Mouse (Mus musculus) forebrain, embryonic 13.5 days (tissue): ENCODE results near the gene Nelfb. TPM values are rescaled to one million over a fixed set of nuclear protein-coding genes. Genes with fewer than 3 reads are reported as not detected.

ENCODE experiments used
- ATAC-seq: fragments of 200-750 bp; cut with Nextera tagmentation; 2 replicates; pipeline ENCODE4 v1.8.0; 2017
- H3K27ac ChIP-seq: fragments of 300-500 bp; sonication (generic); 2 replicates; pipeline ENCODE4 v1.5.1; 2015; ENCODE audit warnings: inconsistent platforms, mild to moderate bottlenecking, moderate library complexity
- H3K27me3 ChIP-seq: fragments of 300-500 bp; sonication (generic); 2 replicates; pipeline ENCODE4 v1.6.1; 2015; ENCODE audit warnings: mild to moderate bottlenecking, inconsistent platforms
- H3K36me3 ChIP-seq: fragments of 300-500 bp; sonication (generic); 2 replicates; pipeline ENCODE4 v1.6.1; 2015; ENCODE audit warnings: mild to moderate bottlenecking, inconsistent platforms; ENCODE audit not compliant: poor library complexity, severe bottlenecking
- H3K4me1 ChIP-seq: fragments of 300-500 bp; sonication (generic); 2 replicates; pipeline ENCODE4 v1.6.1; 2015; ENCODE audit warnings: inconsistent platforms
- H3K4me2 ChIP-seq: fragments of 300-500 bp; sonication (generic); 2 replicates; pipeline ENCODE4 v1.6.1; 2015; ENCODE audit warnings: inconsistent platforms, mild to moderate bottlenecking, moderate library complexity
- H3K4me3 ChIP-seq: fragments of 300-500 bp; sonication (generic); 2 replicates; pipeline ENCODE4 v1.5.1; 2015; ENCODE audit warnings: mild to moderate bottlenecking, inconsistent platforms
- H3K9ac ChIP-seq: fragments of 300-500 bp; sonication (generic); 2 replicates; pipeline ENCODE4 v1.6.1; 2015; ENCODE audit warnings: mild to moderate bottlenecking, inconsistent platforms
- H3K9me3 ChIP-seq: fragments of 300-500 bp; sonication (generic); replicated peaks from 2 replicates; pipeline ENCODE4 v1.6.1; 2016; ENCODE audit warnings: inconsistent platforms
- WGBS: fragments of 180-500 bp; shearing (Covaris S2); methylation state at CpG from one replicate; pipeline ENCODE4 v1.1.7; 2015; 5-methylcytosine and 5-hydroxymethylcytosine counted together
- polyA plus RNA-seq: library from polyadenylated mRNA; unstranded; fragments of >200 nt; fragmentation: Nextera tagmentation; extraction: Ambion mirVana; gene quantifications from 2 replicates; pipeline ENCODE4 v1.2.1, GENCODE M21; 2015

The Nelfb gene
- polyA plus RNA-seq, 1 experiment from 2014 or later = 95.4 TPM

DNA sequence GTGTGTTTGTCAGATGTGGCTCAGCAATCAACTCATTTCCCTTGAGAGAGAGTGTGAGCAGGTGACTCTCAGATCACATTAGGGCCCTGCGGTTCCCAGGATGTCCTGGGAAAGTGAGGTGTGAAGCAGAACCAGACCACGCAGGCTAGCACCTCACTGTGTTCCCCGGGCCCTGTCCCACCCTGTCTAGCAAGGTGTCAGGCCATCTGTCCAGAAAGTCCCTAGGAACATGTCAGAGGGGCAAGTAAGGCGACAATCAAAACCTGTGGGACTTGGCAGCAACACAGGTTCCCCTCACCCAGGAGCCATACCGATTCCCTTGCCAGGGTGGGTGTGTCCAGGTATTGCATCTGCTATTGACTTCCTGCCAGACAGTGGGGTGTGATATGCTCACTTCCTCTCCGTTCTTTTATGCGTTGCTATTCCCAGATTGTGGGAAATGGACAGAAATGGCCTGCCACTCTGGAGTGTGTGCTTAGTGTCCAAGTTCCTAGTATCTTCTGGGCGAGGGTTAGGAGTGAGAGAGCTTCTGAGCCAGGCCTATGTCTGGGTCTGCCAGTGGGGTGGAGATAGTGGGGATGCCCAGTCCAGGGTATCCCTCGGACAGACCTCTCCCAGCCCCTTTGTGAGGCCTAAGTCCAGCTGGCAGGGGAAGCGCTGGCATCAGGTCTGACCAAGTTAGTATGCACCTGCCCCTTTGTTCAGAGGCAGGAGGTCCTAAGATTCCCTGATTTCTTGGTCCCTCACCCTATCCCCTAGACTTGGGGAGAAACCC is 40.8 kb downstream of the Nelfb start:
- Histone ChIP-seq H3K4me3 (no peak overlapping the region), H3K4me1 (peaks cover 60% of the 10 kb centered on the region), H3K27ac (peak overlapping the region; percentile 33; the same call in 1 of the 2 replicates), H3K9me3 (no peaks in the 10 kb centered on the region), H3K4me2 (no peak overlapping the region), H3K27me3 (no peaks in the 10 kb centered on the region), H3K36me3 (no peaks in the 10 kb centered on the region), H3K9ac (no peak overlapping the region)
- 68% methylated on average over 10 of the region's 10 CpGs for WGBS
- no peak; the same call in 1 of the 2 replicates for ATAC-seq

DNA sequence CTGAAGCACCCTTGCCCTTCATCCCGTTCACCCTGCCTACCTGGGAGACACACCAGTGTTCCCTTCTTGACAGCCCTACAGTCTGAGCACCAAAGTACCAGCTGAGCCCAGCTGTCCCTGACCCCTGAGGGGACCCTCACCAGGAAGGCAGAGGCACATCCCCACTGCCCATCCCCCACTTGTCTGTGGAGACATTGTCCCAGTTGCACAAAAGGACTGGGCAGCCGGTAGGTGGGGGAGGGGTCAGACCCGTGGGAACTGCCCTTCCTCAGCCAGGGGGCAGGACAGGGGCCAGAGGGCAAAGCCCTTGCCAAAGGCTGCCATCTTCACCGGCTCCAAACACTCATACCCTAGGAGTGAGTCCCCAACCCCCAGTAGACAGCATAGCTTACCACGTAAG is 41.5 kb downstream of the Nelfb start:
- H3K9me3 ChIP-seq = no peaks in the 10 kb centered on the region
- H3K27ac ChIP-seq = peak overlapping the region; percentile 33
- H3K4me3 ChIP-seq = no peak overlapping the region
- no peak overlapping the region for H3K4me2 ChIP-seq
- H3K36me3 ChIP-seq = no peaks in the 10 kb centered on the region
- WGBS = 11% methylated on average over 5 of the region's 5 CpGs
- peaks cover 53% of the 10 kb centered on the region for H3K4me1 ChIP-seq
- no peak for ATAC-seq
- H3K9ac ChIP-seq = no peak overlapping the region
- no peaks in the 10 kb centered on the region for H3K27me3 ChIP-seq

GRCm38 (mm10) chr2:25168665-25168978 is 42.7 kb downstream of the Nelfb start:
- H3K4me2 ChIP-seq = peak overlapping the region; percentile 79
- no peaks in the 10 kb centered on the region for H3K27me3 ChIP-seq
- H3K9me3 ChIP-seq = no peaks in the 10 kb centered on the region
- H3K36me3 ChIP-seq = no peaks in the 10 kb centered on the region
- H3K27ac ChIP-seq = peak overlapping the region; percentile 89
- H3K9ac ChIP-seq = peak overlapping the region; percentile 71
- H3K4me1 ChIP-seq = peaks cover 56% of the 10 kb centered on the region
- peak overlapping the region; percentile 48 for H3K4me3 ChIP-seq
- WGBS = 5% methylated on average over 2 of the region's 2 CpGs
- ATAC-seq = no peak

GRCm38 (mm10) chr2:25167919-25168664 is 43.2 kb downstream of the Nelfb start:
- H3K27ac ChIP-seq = peak overlapping the region; percentile 89
- peak overlapping the region; percentile 79 for H3K4me2 ChIP-seq
- peaks cover 61% of the 10 kb centered on the region for H3K4me1 ChIP-seq
- peak overlapping the region; percentile 48 for H3K4me3 ChIP-seq
- H3K36me3 ChIP-seq = no peaks in the 10 kb centered on the region
- no peaks in the 10 kb centered on the region for H3K9me3 ChIP-seq
- peak overlapping the region; percentile 71 for H3K9ac ChIP-seq
- peak; percentile 78 for ATAC-seq
- H3K27me3 ChIP-seq = no peaks in the 10 kb centered on the region
- under 1% methylated on average over 35 of the region's 41 CpGs for WGBS

- 21% methylated on average over 4 of the region's 4 CpGs for WGBS
- ATAC-seq = peak; percentile 42
- peak overlapping the region; percentile 79 for H3K4me2 ChIP-seq
- peak overlapping the region; percentile 48 for H3K4me3 ChIP-seq
- no peaks in the 10 kb centered on the region for H3K36me3 ChIP-seq
- peak overlapping the region; percentile 71 for H3K9ac ChIP-seq
- H3K27ac ChIP-seq = peak overlapping the region; percentile 89
- no peaks in the 10 kb centered on the region for H3K27me3 ChIP-seq
- H3K4me1 ChIP-seq = peaks cover 62% of the 10 kb centered on the region
- no peaks in the 10 kb centered on the region for H3K9me3 ChIP-seq
Observed at GRCm38 (mm10) chr2:25167481-25167880, 43.8 kb downstream of the Nelfb start.

DNA sequence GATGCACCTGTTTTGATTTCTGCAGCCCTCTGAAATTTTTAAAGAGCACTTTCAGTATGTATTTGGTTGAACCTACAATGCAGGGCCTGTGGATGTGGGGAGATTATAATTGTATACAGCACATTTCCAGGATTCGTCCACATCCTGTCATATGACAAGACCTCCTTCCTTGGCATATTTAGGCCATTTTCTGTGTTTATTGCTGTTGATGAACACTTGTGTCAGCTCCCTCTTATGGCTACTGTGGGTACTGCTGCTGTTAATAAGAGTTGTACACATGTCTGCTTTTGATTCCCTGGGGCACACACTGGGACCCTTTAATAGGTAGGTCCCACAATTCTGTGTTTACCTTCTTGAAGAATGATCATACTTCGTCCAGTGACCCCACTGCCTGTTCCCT is 53.6 kb downstream of the Nelfb start:
- no peak for ATAC-seq
- Histone ChIP-seq H3K4me3 (no peak overlapping the region), H3K27ac (no peak overlapping the region), H3K4me2 (no peak overlapping the region), H3K27me3 (no peaks in the 10 kb centered on the region), H3K9me3 (no peaks in the 10 kb centered on the region), H3K36me3 (no peaks in the 10 kb centered on the region), H3K9ac (no peak overlapping the region), H3K4me1 (no peaks in the 10 kb centered on the region)
- WGBS = 46% methylated on average over 2 of the region's 2 CpGs

DNA sequence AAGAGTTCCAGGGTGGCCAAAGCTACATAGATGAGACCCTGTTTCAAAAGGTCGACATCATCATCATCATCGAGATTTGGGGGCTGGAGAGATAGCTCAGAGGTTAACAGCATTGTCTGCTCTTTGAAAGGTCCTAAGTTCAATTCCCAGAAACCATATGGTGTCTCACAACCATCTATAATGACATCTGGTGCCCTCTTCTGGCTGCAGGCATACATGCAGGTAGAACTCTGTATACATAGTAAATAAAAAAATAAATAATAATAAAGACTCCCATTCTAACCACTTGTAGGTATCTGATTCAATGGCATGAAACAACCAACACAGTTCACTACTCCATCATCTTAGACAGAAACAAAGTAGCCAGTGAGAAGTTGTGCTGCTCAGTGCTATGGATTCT is 54.3 kb downstream of the Nelfb start:
- H3K9ac ChIP-seq = no peak overlapping the region
- H3K4me2 ChIP-seq = no peak overlapping the region
- H3K9me3 ChIP-seq = no peaks in the 10 kb centered on the region
- H3K4me1 ChIP-seq = no peaks in the 10 kb centered on the region
- H3K4me3 ChIP-seq = no peak overlapping the region
- H3K27ac ChIP-seq = no peak overlapping the region
- WGBS = 42% methylated on average over 2 of the region's 2 CpGs
- H3K27me3 ChIP-seq = no peaks in the 10 kb centered on the region
- H3K36me3 ChIP-seq = no peaks in the 10 kb centered on the region
- no peak for ATAC-seq

DNA sequence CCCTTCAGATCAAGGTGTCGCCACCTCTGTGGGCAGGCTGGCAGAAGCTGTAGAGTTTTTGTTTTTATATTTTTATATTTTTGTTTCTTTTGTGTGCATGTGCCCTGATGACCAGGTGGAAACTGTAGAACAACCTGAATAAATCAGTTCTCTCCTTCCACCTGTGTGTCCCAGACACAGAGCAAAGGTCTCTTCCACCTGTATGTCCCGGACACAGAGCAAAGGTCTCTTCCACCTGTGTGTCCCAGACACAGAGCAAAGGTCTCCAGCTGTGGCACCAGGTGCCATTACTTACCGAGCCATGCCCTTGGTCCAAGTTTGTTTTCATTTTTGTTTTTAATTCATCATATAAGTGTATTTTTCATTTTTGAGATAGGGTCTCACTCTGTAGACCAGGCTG is 55.1 kb downstream of the Nelfb start:
- no peak overlapping the region for H3K9ac ChIP-seq
- no peaks in the 10 kb centered on the region for H3K4me1 ChIP-seq
- no peak for ATAC-seq
- H3K27me3 ChIP-seq = no peaks in the 10 kb centered on the region
- no peaks in the 10 kb centered on the region for H3K9me3 ChIP-seq
- 94% methylated on average over 3 of the region's 3 CpGs for WGBS
- H3K4me2 ChIP-seq = no peak overlapping the region
- H3K27ac ChIP-seq = no peak overlapping the region
- no peaks in the 10 kb centered on the region for H3K36me3 ChIP-seq
- H3K4me3 ChIP-seq = no peak overlapping the region

DNA sequence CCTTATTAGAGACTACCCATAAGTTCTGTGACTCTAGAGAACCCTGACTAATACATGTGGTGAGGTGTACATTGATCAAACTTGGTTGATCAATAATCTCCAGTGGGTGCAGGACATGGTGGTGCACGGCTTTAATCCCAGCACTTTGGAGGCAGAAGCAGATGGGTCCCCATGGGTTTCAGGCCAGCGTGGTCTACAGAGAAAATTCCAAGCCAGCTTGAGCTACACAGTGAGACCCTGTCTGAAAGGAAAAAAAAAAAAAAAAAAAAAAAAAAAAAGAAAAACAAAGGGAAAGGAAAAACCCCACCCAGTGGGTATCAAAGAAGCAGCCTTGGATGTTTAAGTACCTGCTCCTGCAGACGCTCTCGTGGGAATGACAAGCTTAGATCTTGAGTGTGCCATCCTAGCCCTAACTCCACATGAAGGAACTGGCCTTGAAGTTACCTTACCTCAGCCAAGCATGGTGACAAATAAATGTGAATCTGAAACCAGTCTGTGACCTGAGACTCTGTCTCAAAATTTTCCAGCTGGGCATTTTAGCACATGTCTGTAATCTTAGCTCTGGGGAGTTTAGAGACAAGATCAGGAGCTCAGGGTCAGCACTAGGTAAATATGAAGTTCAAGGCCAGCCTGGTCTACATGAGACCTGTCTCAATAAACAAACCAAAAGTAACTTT is 59.9 kb downstream of the Nelfb start:
- WGBS = 69% methylated on average over 4 of the region's 4 CpGs

More for the DNA sequence above, 59.9 kb downstream of the Nelfb start:
- Histone ChIP-seq H3K9ac (no peak overlapping the region), H3K36me3 (no peaks in the 10 kb centered on the region), H3K27ac (no peak overlapping the region), H3K9me3 (no peaks in the 10 kb centered on the region), H3K27me3 (no peaks in the 10 kb centered on the region), H3K4me2 (no peak overlapping the region), H3K4me1 (no peaks in the 10 kb centered on the region), H3K4me3 (no peak overlapping the region)
- ATAC-seq = no peak

Other genes with a start within 250 kb of the Nelfb start
- gene Dph7, start 249.1 kb downstream of the Nelfb start, polyA plus RNA-seq = 35.5 and 38.8 TPM in 2 replicates
- gene Mrpl41, start 236.4 kb downstream of the Nelfb start, polyA plus RNA-seq = 163 and 175 TPM in 2 replicates
- gene Pnpla7, start 235.5 kb downstream of the Nelfb start, polyA plus RNA-seq = 2.4 and 3.5 TPM in 2 replicates
- gene Nsmf, start 157.1 kb downstream of the Nelfb start, polyA plus RNA-seq = 125 and 129 TPM in 2 replicates
- gene Entpd8, start 131.2 kb downstream of the Nelfb start, polyA plus RNA-seq = not detected in 2 replicates
- gene Noxa1, start 116.3 kb downstream of the Nelfb start, polyA plus RNA-seq = not detected in 2 replicates
- 29.2 and 30.8 TPM in 2 replicates for gene Nrarp, start 30.7 kb downstream of the Nelfb start, polyA plus RNA-seq
- gene Tor4a, start 14.6 kb downstream of the Nelfb start, polyA plus RNA-seq = 0.66 and 0.78 TPM in 2 replicates
- not detected in 2 replicates for gene Stpg3, start 3.1 kb upstream of the Nelfb start, polyA plus RNA-seq
- gene Fam166a, start 7.3 kb upstream of the Nelfb start, polyA plus RNA-seq = 0.21 TPM in 1 of 2 replicates, not detected in the other
- 448 and 518 TPM in 2 replicates for gene Tubb4b, start 13.2 kb upstream of the Nelfb start, polyA plus RNA-seq
- not detected in 2 replicates for gene Slc34a3, start 22.9 kb upstream of the Nelfb start, polyA plus RNA-seq
- gene Rnf224, start 25.3 kb upstream of the Nelfb start, polyA plus RNA-seq = not detected in 2 replicates
- 43.1 and 43.2 TPM in 2 replicates for gene Rnf208, start 30.8 kb upstream of the Nelfb start, polyA plus RNA-seq
- gene Cysrt1, start 31.0 kb upstream of the Nelfb start, polyA plus RNA-seq = 0.29 TPM in 1 of 2 replicates, not detected in the other
- 4.4 and 7.1 TPM in 2 replicates for gene AL732309.1, start 35.4 kb upstream of the Nelfb start, polyA plus RNA-seq
- 19.4 and 20.3 TPM in 2 replicates for gene Tmem203, start 44.0 kb upstream of the Nelfb start, polyA plus RNA-seq
- 9.7 and 10.8 TPM in 2 replicates for gene Tprn, start 51.1 kb upstream of the Nelfb start, polyA plus RNA-seq
- 233 and 245 TPM in 2 replicates for gene Ssna1, start 60.9 kb upstream of the Nelfb start, polyA plus RNA-seq
- gene Anapc2, start 61.0 kb upstream of the Nelfb start, polyA plus RNA-seq = 126 and 148 TPM in 2 replicates
- not detected in 2 replicates for gene Tmem210, start 76.7 kb upstream of the Nelfb start, polyA plus RNA-seq
- gene Lrrc26, start 78.4 kb upstream of the Nelfb start, polyA plus RNA-seq = 0.14 TPM in 1 of 2 replicates, not detected in the other
- gene Grin1, start 107.7 kb upstream of the Nelfb start, polyA plus RNA-seq = 5.6 and 7.9 TPM in 2 replicates
- 59.2 and 63.2 TPM in 2 replicates for gene Man1b1, start 120.8 kb upstream of the Nelfb start, polyA plus RNA-seq
- 22.8 and 23.3 TPM in 2 replicates for gene Dpp7, start 144.9 kb upstream of the Nelfb start, polyA plus RNA-seq
- gene Uap1l1, start 154.2 kb upstream of the Nelfb start, polyA plus RNA-seq = 2.2 and 3.5 TPM in 2 replicates
- 49.4 and 62.3 TPM in 2 replicates for gene Sapcd2, start 160.8 kb upstream of the Nelfb start, polyA plus RNA-seq
- gene Entpd2, start 184.4 kb upstream of the Nelfb start, polyA plus RNA-seq = 0.68 and 0.98 TPM in 2 replicates
- gene Npdc1, start 187.9 kb upstream of the Nelfb start, polyA plus RNA-seq = 287 and 315 TPM in 2 replicates
- 0.08 TPM in 1 of 2 replicates, not detected in the other for gene Fut7, start 211.8 kb upstream of the Nelfb start, polyA plus RNA-seq
- 5.7 and 8.2 TPM in 2 replicates for gene Abca2, start 217.2 kb upstream of the Nelfb start, polyA plus RNA-seq
- gene Clic3, start 245.3 kb upstream of the Nelfb start, polyA plus RNA-seq = 2.4 and 3.2 TPM in 2 replicates
- 62.0 and 65.9 TPM in 2 replicates for gene Paxx, start 249.6 kb upstream of the Nelfb start, polyA plus RNA-seq